Mouse (Mus musculus): Measurements from ENCODE around the gene Ly6g6e. TPM values are rescaled to one million over a fixed set of nuclear protein-coding genes. Genes with fewer than 3 reads are reported as not detected.

Ly6g6e gene
- polyA plus RNA-seq, 1 experiment from 2014 or later = 53.7 TPM

DNA sequence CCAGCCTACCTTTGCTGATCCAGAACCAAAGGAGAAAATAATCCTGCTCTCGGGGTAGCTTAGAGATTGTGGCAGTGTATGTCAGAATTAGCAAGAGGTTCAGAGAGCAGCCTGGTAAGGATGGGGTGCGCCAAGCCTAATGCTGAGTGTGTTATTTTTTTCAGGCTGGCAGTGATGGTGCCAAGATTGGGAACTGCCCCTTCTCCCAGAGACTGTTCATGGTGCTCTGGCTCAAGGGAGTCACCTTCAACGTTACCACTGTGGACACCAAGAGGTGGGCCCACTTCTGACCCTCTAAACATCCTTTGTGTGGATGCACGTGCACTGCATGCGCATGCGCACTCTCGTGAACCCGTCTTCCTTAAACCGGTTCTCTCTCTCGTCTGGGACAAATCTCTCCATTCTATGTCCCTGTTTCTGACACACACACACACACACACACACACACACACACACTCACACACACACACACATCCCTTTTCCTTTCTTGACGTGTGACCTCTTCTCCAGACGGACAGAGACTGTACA lies 24.4 kb upstream of the Ly6g6e start:
- 82% methylated on average over 12 of the region's 12 CpGs for WGBS
- peak overlapping the region; percentile 65 for H3K9ac ChIP-seq
- H3K4me2 ChIP-seq = peak overlapping the region; percentile 70
- H3K4me1 ChIP-seq = peaks cover 39% of the 10 kb centered on the region
- H3K27me3 ChIP-seq = no peaks in the 10 kb centered on the region
- H3K36me3 ChIP-seq = peaks cover 46% of the 10 kb centered on the region
- H3K27ac ChIP-seq = peak overlapping the region; percentile 99
- ATAC-seq (ENCODE audit: insufficient number of reproducible peaks, low FRiP score, low TSS enrichment, low read depth) = no peak
- peak overlapping the region; percentile 66 for H3K4me3 ChIP-seq
- no peaks in the 10 kb centered on the region for H3K9me3 ChIP-seq

DNA sequence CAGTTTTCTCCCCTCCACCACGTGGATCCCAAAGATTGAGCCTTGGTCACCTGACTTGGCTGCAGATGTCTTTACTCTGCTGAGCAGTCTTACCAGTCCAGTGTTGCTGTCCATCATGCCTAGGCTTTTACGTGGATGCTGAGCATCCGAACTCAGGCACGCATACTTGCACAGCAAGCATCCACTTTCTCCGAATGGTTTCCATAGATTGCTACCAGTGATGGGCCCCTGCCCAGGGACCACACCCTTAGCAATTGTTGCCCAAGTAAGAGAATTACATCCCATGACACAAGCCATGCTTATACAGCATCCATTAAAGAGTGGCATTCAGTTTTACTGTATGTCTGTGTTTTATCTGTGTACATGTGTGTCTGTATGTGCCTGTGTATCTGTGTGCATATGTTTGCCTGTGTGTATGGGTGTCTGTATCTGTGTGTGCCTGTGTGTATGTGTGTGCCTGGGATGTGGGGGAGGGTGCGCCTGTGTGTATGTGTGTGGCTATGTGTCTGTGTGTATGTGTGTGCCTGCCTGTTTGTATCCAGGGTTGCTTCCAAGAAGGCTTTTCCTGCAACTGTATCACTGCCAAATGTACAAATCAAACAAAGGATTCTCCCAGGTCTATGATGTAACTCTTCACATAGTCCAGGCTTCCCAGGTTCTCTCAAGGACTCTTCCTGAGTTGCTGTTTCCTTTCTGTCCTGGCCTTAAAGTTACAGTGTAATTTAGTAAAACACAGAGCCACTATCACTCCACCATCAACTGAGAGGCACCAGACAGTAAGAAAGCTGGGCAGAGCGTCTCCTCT lies 20.8 kb upstream of the Ly6g6e start:
- Histone ChIP-seq H3K9me3 (no peaks in the 10 kb centered on the region), H3K4me2 (no peak overlapping the region), H3K9ac (no peak overlapping the region), H3K27ac (no peak overlapping the region), H3K36me3 (peaks cover 61% of the 10 kb centered on the region), H3K4me3 (no peak overlapping the region), H3K27me3 (no peaks in the 10 kb centered on the region), H3K4me1 (peaks cover 35% of the 10 kb centered on the region)
- no peak for ATAC-seq (ENCODE audit: insufficient number of reproducible peaks, low FRiP score, low TSS enrichment, low read depth)
- 88% methylated on average over 7 of the region's 7 CpGs for WGBS

DNA sequence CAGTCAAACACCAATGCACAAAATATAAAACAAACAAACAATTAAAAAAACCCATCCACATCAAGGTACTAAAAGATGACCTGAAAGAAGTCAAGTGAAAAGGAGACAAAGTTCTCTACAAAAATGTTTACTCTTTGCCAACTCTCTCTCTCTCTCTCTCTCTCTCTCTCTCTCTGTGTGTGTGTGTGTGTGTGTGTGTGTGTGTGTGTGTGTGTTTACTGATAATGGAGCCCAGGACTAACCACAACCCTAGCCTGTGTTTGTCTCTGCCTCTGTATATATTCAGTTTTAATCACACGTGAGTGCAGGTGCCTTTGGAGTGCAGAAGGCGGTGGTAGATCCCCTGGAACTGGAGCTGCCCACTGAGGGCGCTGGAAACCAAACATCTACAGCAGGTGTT lies 19.6 kb upstream of the Ly6g6e start:
- Histone ChIP-seq H3K4me1 (peaks cover 38% of the 10 kb centered on the region), H3K27ac (no peak overlapping the region), H3K4me2 (no peak overlapping the region), H3K4me3 (no peak overlapping the region), H3K9me3 (no peaks in the 10 kb centered on the region), H3K36me3 (peaks cover 70% of the 10 kb centered on the region), H3K27me3 (no peaks in the 10 kb centered on the region), H3K9ac (no peak overlapping the region)
- no peak for ATAC-seq (ENCODE audit: insufficient number of reproducible peaks, low FRiP score, low TSS enrichment, low read depth)
- 90% methylated on average over 3 of the region's 3 CpGs for WGBS

GRCm38 (mm10) chr17:35058316-35058715 lies 18.4 kb upstream of the Ly6g6e start:
- peak overlapping the region; percentile 95 for H3K27ac ChIP-seq
- ATAC-seq (ENCODE audit: insufficient number of reproducible peaks, low FRiP score, low TSS enrichment, low read depth) = no peak
- H3K36me3 ChIP-seq = peaks cover 66% of the 10 kb centered on the region

GRCm38 (mm10) chr17:35058911-35059892 lies 17.5 kb upstream of the Ly6g6e start, which contains the start of gene Ddah2:
Gene Ddah2, plus strand, starts transcription at chr17:35059035.
- Histone ChIP-seq H3K27ac (peak within 1 kb of the TSS; percentile 95), H3K4me1 (peaks cover 28% of the 10 kb centered on the region), H3K9ac (peak within 1 kb of the TSS; percentile 70), H3K36me3 (peaks cover 57% of the 10 kb centered on the region), H3K27me3 (peaks cover 5% of the 10 kb centered on the region; the same call in 1 of the 2 replicates), H3K9me3 (no peaks in the 10 kb centered on the region), H3K4me3 (peak within 1 kb of the TSS; percentile 68), H3K4me2 (peak within 1 kb of the TSS; percentile 84)
- peak; percentile 89 for ATAC-seq (ENCODE audit: insufficient number of reproducible peaks, low FRiP score, low TSS enrichment, low read depth)
- WGBS = under 1% methylated on average over 57 of the region's 57 CpGs

More at GRCm38 (mm10) chr17:35058316-35058715, 18.4 kb upstream of the Ly6g6e start:
- H3K4me2 ChIP-seq = no peak overlapping the region
- no peaks in the 10 kb centered on the region for H3K27me3 ChIP-seq
- H3K9me3 ChIP-seq = no peaks in the 10 kb centered on the region
- WGBS = 59% methylated on average over 9 of the region's 9 CpGs
- H3K4me3 ChIP-seq = peak overlapping the region; percentile 68
- no peak overlapping the region for H3K9ac ChIP-seq
- peaks cover 28% of the 10 kb centered on the region for H3K4me1 ChIP-seq

DNA sequence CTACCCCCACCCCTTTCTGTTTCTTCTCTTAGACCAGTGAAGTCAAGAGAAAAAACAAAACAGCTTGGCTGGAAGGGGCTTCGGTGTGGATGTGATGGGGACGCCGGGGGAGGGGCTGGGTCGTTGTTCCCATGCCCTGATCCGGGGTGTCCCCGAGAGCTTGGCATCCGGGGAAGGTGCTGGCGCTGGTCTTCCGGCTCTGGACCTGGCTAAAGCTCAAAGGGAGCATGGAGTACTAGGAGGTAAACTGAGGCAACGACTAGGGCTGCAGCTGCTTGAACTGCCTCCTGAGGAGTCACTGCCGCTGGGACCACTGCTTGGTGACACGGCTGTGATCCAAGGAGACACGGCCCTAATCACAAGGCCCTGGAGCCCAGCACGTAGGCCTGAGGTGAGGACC lies 16.6 kb upstream of the Ly6g6e start:
- peak overlapping the region; percentile 70 for H3K9ac ChIP-seq
- peak overlapping the region; percentile 68 for H3K4me3 ChIP-seq
- H3K36me3 ChIP-seq = peaks cover 52% of the 10 kb centered on the region
- H3K4me1 ChIP-seq = peaks cover 36% of the 10 kb centered on the region
- ATAC-seq (ENCODE audit: insufficient number of reproducible peaks, low FRiP score, low TSS enrichment, low read depth) = no peak
- no peaks in the 10 kb centered on the region for H3K9me3 ChIP-seq
- peaks cover 12% of the 10 kb centered on the region for H3K27me3 ChIP-seq
- peak overlapping the region; percentile 95 for H3K27ac ChIP-seq
- WGBS = 20% methylated on average over 14 of the region's 14 CpGs
- H3K4me2 ChIP-seq = peak overlapping the region; percentile 84

DNA sequence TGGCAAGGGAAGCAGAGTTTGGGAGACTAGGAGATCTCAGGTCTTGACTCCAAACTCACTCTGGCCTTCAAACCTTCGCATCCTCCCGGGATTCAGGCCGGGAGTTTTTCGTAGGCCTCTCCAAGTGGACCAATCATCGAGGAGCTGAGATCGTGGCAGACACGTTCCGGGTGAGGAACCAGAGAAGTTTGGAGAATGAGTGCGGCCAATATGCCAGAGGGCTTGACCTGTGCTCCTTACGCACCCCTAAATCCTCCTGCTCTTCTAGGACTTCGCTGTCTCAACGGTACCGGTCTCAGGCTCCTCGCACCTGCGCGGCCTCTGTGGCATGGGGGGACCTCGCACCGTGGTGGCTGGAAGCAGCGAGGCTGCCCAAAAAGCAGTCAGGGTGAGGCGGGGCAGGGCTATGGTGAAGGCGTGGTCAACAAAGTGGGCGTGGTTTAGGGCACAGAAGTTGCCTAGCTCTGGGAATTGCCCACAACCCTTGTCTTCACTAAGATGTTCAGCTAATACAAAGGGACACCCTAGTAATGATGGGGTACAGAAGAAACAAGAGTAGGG lies 15.9 kb upstream of the Ly6g6e start:
- H3K9ac ChIP-seq = peak overlapping the region; percentile 70; the same call in 1 of the 2 replicates
- no peak for ATAC-seq (ENCODE audit: insufficient number of reproducible peaks, low FRiP score, low TSS enrichment, low read depth)
- no peaks in the 10 kb centered on the region for H3K9me3 ChIP-seq
- H3K27me3 ChIP-seq = peaks cover 20% of the 10 kb centered on the region
- H3K4me2 ChIP-seq = peak overlapping the region; percentile 84
- peaks cover 44% of the 10 kb centered on the region for H3K36me3 ChIP-seq
- H3K4me3 ChIP-seq = peak overlapping the region; percentile 68
- H3K4me1 ChIP-seq = peaks cover 43% of the 10 kb centered on the region
- 62% methylated on average over 22 of the region's 22 CpGs for WGBS
- peak overlapping the region; percentile 95; the same call in 1 of the 2 replicates for H3K27ac ChIP-seq

DNA sequence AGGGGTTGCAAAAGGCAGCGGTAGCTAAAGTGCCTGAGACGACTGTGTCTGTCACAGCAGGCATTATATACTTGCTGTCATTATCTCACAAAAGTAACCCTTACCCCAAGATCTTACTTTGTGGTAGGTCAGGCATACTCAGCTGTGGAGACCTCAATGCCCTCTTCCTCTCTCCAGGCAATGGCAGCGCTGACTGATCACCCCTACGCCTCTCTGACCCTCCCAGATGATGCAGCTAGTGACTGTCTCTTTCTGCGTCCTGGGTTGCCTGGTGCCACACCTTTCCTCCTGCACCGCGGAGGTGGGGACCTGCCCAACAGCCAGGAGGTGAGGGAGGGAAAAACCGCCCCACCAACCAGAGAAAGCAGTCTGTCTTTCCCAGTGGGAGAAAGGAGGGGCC lies 15.4 kb upstream of the Ly6g6e start:
- no peaks in the 10 kb centered on the region for H3K9me3 ChIP-seq
- 0 out of 2 replicates have a peak overlapping the region, but pooled peaks have one; percentile 68 for H3K4me3 ChIP-seq
- WGBS = 75% methylated on average over 8 of the region's 8 CpGs
- peaks cover 39% of the 10 kb centered on the region for H3K36me3 ChIP-seq
- H3K27ac ChIP-seq = no peak overlapping the region; the same call in 1 of the 2 replicates
- peaks cover 43% of the 10 kb centered on the region for H3K4me1 ChIP-seq
- H3K9ac ChIP-seq = no peak overlapping the region
- H3K27me3 ChIP-seq = peaks cover 25% of the 10 kb centered on the region
- H3K4me2 ChIP-seq = no peak overlapping the region
- no peak for ATAC-seq (ENCODE audit: insufficient number of reproducible peaks, low FRiP score, low TSS enrichment, low read depth)

DNA sequence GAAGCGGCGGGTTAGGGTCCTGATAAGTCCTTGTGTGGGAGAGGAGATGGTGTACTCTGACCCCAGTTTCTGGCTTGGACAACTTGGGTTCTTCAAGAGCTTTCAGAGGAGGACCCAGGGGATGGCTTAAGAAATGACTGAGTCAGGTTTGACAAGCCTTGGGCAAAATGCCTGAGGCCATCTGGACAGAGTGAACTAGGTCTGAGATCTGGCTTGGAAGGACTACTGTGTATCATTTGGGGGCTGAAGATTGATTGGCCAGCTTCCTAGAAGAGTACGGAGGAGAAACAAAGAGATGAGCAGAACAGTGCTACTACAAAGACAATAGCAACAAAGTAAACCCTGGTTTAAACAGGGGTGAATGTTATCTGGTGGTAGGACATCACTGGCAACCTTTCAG lies 13.2 kb upstream of the Ly6g6e start:
- 92% methylated on average over 3 of the region's 3 CpGs for WGBS
- H3K4me1 ChIP-seq = peaks cover 40% of the 10 kb centered on the region
- H3K36me3 ChIP-seq = peaks cover 22% of the 10 kb centered on the region
- no peaks in the 10 kb centered on the region for H3K9me3 ChIP-seq
- no peak overlapping the region for H3K27ac ChIP-seq
- no peak overlapping the region for H3K4me2 ChIP-seq
- no peak for ATAC-seq (ENCODE audit: insufficient number of reproducible peaks, low FRiP score, low TSS enrichment, low read depth)
- no peak overlapping the region for H3K4me3 ChIP-seq
- peaks cover 45% of the 10 kb centered on the region for H3K27me3 ChIP-seq
- H3K9ac ChIP-seq = no peak overlapping the region

DNA sequence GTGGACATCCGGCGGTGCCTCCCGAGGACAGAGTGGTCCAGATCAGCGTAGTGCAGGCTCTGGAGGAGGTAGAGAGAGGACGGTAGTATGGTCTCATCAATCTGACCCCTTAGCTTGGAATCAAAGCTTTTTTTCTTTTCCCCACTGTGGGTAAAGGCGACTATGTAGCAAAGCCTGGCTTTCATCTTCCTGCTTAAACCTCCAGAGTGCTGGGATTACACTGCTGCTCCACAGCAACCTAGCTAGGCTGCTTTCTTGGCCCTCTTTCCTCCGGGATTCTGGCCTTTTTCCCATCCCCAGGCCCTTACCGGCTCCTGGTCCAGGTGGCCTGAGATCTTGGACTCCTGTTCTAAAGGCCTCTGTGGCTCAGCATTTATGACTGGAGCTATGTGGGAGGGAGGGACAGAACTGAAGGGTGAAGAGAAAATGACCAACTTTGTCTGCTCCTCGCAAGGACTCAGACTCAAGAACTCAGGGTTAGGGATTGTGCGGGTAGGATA lies 12.3 kb upstream of the Ly6g6e start:
- peaks cover 35% of the 10 kb centered on the region for H3K4me1 ChIP-seq
- no peak overlapping the region for H3K9ac ChIP-seq
- peak overlapping the region; percentile 31; the same call in 1 of the 2 replicates for H3K4me3 ChIP-seq
- H3K27ac ChIP-seq = peak overlapping the region; percentile 61
- H3K4me2 ChIP-seq = peak overlapping the region; percentile 42
- no peak for ATAC-seq (ENCODE audit: insufficient number of reproducible peaks, low FRiP score, low TSS enrichment, low read depth)
- peaks cover 51% of the 10 kb centered on the region for H3K27me3 ChIP-seq
- no peaks in the 10 kb centered on the region for H3K9me3 ChIP-seq
- peaks cover 22% of the 10 kb centered on the region for H3K36me3 ChIP-seq
- 28% methylated on average over 10 of the region's 10 CpGs for WGBS
